Mouse (Mus musculus): Measurements from ENCODE around the gene Gm26938.

GRCm38 (mm10) chr5:139829384-139829783 is 3.2 kb upstream of the Gm26938 start:
- no peak for TF ChIP-seq POLR2A (IDR thresholded peaks at IDR 0.05; ENCODE audit: insufficient read depth, low read depth, low read length)
- no peak for TF ChIP-seq CTCF (IDR thresholded peaks at IDR 0.05; ENCODE audit: insufficient read depth, low read depth, low read length)

Data from olfactory bulb, adult 2 months (tissue).